Mouse (Mus musculus) liver, embryonic 13.5 days (tissue): ENCODE measurements at regions not wholly inside any gene's neighbourhood (a gene's known extent, or its start where the extent isn't known, plus 50 kb on each side); places are given as distances from the start of the nearest gene placed in this dataset.
A peak's percentile ranks its signal among the peaks of the same experiment; 100 is the strongest.
"Not testable (repeated sequence)": the region's sequence is repeated elsewhere in the genome, so short reads cannot be mapped to it uniquely, and the experiment has no call there.

Experiments
- ATAC-seq: fragments of 200-750 bp; cut with Nextera tagmentation; 2 replicates; pipeline ENCODE4 v1.8.0; 2017; ENCODE audit warnings: low read depth, mild to moderate bottlenecking, moderate number of reproducible peaks, moderate library complexity
- DNase-seq: peaks from one replicate; pipeline ENCODE4 v3.0.0; 2022
- H3K27ac ChIP-seq: fragments of 300-500 bp; sonication (generic); 2 replicates; pipeline ENCODE4 v1.5.1; 2015; ENCODE audit warnings: moderate library complexity, mild to moderate bottlenecking, inconsistent platforms
- H3K27me3 ChIP-seq: fragments of 300-500 bp; sonication (generic); 2 replicates; pipeline ENCODE4 v1.6.1; 2015; ENCODE audit warnings: mild to moderate bottlenecking, inconsistent platforms
- H3K36me3 ChIP-seq: fragments of 300-500 bp; sonication (generic); 2 replicates; pipeline ENCODE4 v1.6.1; 2015; ENCODE audit warnings: mild to moderate bottlenecking, inconsistent platforms
- H3K4me1 ChIP-seq: fragments of 300-500 bp; sonication (generic); replicated peaks from 2 replicates; pipeline ENCODE4 v1.6.1; 2015; ENCODE audit warnings: inconsistent platforms
- H3K4me2 ChIP-seq: fragments of 300-500 bp; sonication (generic); 2 replicates; pipeline ENCODE4 v1.6.1; 2015; ENCODE audit warnings: inconsistent platforms, mild to moderate bottlenecking, moderate library complexity
- H3K4me3 ChIP-seq: fragments of 300-500 bp; sonication (generic); replicated peaks from 2 replicates; pipeline ENCODE4 v1.5.1; 2015; ENCODE audit warnings: mild to moderate bottlenecking, inconsistent platforms
- H3K9ac ChIP-seq: fragments of 300-500 bp; sonication (generic); 2 replicates; pipeline ENCODE4 v1.6.1; 2015; ENCODE audit warnings: mild to moderate bottlenecking, inconsistent platforms
- H3K9me3 ChIP-seq: fragments of 300-500 bp; sonication (generic); replicated peaks from 2 replicates; pipeline ENCODE4 v1.6.1; 2016; ENCODE audit warnings: inconsistent platforms
- WGBS: fragments of 180-500 bp; shearing (Covaris S2); methylation state at CpG from one replicate; pipeline ENCODE4 v1.1.7; 2015; ENCODE audit not compliant: insufficient replicate concordance; 5-methylcytosine and 5-hydroxymethylcytosine counted together

DNA sequence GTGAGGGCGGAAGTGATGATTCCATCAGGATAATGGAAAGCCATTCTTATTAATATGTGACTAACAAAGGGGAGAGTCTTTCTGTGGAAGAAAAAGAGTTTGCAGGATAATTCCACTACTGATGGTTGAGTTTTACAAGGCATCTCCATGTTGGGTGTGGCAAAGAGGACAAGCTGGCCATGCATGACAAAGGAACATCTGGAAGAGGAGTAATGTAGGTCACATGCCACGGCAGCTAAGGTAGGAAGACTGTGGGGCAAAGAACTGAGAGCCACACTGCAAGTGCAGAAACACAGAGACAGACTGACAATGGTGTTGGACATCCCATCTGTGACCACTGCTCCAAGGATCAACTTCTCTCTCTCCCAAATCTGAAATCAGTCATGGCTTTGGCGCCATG is 196.4 kb upstream of the Gdi2 start:
- Histone ChIP-seq H3K4me3 (no peak overlapping the region), H3K4me2 (no peak overlapping the region), H3K9ac (no peak overlapping the region), H3K27me3 (no peaks in the 10 kb centered on the region), H3K4me1 (no peaks in the 10 kb centered on the region), H3K36me3 (no peaks in the 10 kb centered on the region), H3K27ac (no peak overlapping the region), H3K9me3 (peaks cover 7% of the 10 kb centered on the region; the same call in 1 of the 2 replicates)
- DNase-seq: no peak
- no peak for ATAC-seq
- 56% methylated on average over 3 of the region's 3 CpGs for WGBS

DNA sequence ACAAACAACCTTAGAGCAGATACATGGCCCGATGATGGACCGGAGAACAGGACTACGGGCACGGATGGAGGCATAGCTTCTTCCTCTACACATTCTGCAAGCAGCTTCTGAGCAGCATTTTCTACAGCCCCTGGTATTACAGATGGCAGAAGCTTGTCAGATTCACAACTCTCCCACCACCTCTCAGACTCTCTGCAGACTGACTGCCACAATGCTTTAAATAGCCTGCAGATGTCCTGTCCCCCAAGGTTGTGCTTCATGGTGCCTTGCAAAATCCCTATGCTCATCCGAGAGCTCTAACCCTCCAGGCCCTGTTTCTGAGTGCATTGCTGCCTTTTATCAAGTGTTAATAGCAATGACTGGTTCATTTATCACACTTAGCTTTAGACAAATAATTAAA is 194.3 kb upstream of the Gdi2 start:
- Histone ChIP-seq H3K4me1 (no peaks in the 10 kb centered on the region), H3K4me3 (no peak overlapping the region), H3K4me2 (no peak overlapping the region), H3K9ac (no peak overlapping the region), H3K27me3 (no peaks in the 10 kb centered on the region), H3K27ac (no peak overlapping the region), H3K9me3 (no peaks in the 10 kb centered on the region; the same call in 1 of the 2 replicates), H3K36me3 (no peaks in the 10 kb centered on the region)
- DNase-seq (no peak), ATAC-seq (no peak)
- WGBS: 56% methylated on average over 5 of the region's 5 CpGs

DNA sequence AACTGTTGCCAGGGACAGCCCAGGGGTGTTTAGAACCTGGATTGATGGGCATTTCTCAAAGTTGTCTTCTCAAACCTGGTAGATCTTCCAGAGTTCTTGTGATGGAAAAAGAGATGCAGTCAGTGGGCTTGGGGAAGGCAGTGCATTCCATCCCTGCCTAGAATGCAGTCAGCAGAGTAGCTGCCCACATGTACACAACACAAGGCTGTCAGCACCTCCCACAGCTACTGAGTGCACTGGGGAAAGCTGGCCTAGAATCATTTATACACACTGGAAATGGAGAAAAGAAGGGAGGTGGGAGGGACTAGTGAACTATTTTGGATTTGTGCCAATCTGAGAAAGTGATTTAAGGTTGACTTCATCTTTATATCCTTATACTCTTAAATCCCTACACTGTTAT is 183.0 kb upstream of the Gdi2 start:
- H3K9me3 ChIP-seq, H3K9ac ChIP-seq, H3K36me3 ChIP-seq, H3K4me2 ChIP-seq, ATAC-seq, DNase-seq, H3K4me1 ChIP-seq, H3K4me3 ChIP-seq, H3K27ac ChIP-seq: not testable (repeated sequence)
- peaks cover 25% of the 10 kb centered on the region for H3K27me3 ChIP-seq

DNA sequence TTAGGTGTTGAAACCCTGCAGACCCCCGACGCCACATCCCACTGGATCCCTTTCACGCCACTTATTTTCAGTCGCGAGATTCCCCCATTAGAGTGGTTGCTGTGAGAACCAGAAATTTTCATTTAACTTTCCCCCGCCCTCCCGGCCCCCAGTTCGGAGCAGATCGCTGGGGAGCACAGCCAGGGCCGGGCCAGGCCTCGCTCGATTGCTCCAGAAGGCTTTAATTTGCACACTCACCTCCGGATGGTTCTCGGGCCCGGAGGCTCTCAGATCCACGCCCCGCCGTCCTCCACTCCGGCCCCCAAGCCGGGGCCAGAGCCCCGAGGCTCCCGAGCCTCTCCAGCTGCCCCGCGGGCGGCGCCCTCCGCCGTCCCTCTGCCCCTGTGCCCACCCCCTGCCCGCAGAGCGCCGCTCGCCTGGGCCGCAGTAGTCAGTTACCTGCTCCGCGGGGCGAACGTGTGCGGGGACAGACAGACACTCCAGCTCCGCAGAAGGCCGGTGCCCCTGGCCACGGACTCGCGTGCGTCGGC is 179.7 kb upstream of the Gdi2 start:
- Histone ChIP-seq H3K36me3 (no peaks in the 10 kb centered on the region), H3K4me1 (no peaks in the 10 kb centered on the region), H3K27ac (no peak overlapping the region), H3K27me3 (peaks cover 41% of the 10 kb centered on the region), H3K9me3 (no peaks in the 10 kb centered on the region), H3K4me2 (peak overlapping the region; percentile 67), H3K4me3 (peak overlapping the region; percentile 51), H3K9ac (no peak overlapping the region)
- ATAC-seq (no peak), DNase-seq (no peak)
- 4% methylated on average over 45 of the region's 45 CpGs for WGBS

DNA sequence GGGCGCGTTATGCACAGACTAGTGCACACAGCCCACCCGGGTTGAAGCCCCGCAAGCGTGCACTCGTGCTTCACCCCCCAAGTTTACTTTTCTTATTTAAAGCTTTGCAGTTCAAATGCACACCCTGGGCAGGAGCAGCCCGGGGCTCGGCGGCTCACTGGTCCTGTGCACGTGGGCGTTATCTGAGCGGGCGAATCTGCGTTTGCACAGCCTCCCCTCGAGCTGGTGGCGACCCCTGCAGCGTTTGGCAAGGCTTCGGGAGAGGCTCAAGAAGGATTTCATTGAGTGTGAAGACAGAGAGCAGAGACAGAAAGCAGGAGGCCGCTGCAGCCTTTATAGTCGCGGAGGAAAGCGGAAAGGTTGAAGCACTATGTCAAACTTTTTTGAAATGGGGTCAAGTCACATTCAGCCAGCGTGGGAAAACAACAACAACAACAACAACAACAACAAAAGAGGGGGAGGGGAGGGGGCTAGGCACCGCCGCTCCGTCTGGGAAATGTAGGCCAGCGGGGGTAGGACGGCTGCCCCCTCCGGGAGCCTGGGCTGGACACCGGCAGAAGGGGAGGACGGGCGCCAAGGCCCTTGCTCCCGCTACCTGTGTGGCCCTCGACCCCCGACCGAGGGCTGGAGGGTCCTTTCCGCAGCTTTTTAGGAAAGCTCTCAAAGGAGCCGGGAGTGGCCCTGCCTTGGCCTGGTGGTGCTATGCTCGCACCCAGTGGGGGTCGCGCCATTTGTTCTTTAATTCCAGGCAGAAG is 178.7 kb upstream of the Gdi2 start:
- peaks cover 41% of the 10 kb centered on the region for H3K27me3 ChIP-seq
- H3K27ac ChIP-seq: no peak overlapping the region
- no peak overlapping the region for H3K9ac ChIP-seq
- no peaks in the 10 kb centered on the region for H3K36me3 ChIP-seq
- H3K4me1 ChIP-seq: no peaks in the 10 kb centered on the region
- DNase-seq: no peak
- H3K4me2 ChIP-seq: peak overlapping the region; percentile 67
- H3K9me3 ChIP-seq: no peaks in the 10 kb centered on the region
- whole genome bisulfite sequencing: 1% methylated on average over 41 of the region's 41 CpGs
- peak overlapping the region; percentile 51 for H3K4me3 ChIP-seq
- ATAC-seq: no peak

DNA sequence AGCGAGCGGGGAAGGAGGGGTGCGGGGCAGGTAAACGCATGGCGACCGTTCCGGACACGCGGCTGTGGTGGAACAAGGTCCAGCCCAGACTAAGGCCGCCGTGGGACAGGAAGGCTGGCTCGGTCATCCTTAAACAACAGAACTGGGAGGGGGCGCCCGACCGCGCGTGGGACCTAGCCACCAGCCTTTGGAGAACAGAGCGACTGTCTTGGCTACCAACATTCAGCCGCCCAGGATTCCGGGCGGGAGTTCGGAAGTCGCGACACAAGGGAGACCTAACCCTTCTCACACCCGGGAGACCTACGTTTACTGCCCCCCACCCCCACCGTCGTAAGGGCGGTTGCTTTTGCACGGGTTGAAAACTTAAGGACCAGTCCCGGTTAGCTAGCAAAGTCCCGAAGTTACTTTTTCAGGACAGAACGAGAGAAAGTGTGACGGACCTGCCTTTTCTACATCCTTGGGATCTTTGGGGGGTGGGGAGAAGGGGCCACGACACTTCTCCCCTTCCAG is 178.1 kb upstream of the Gdi2 start:
- H3K9ac ChIP-seq, H3K27ac ChIP-seq, H3K4me1 ChIP-seq, ATAC-seq, DNase-seq, H3K36me3 ChIP-seq, H3K9me3 ChIP-seq: not testable (repeated sequence)
- WGBS: 2% methylated on average over 35 of the region's 35 CpGs
- Histone ChIP-seq H3K4me3 (peak overlapping the region; percentile 51), H3K4me2 (peak overlapping the region; percentile 67), H3K27me3 (peaks cover 41% of the 10 kb centered on the region)

DNA sequence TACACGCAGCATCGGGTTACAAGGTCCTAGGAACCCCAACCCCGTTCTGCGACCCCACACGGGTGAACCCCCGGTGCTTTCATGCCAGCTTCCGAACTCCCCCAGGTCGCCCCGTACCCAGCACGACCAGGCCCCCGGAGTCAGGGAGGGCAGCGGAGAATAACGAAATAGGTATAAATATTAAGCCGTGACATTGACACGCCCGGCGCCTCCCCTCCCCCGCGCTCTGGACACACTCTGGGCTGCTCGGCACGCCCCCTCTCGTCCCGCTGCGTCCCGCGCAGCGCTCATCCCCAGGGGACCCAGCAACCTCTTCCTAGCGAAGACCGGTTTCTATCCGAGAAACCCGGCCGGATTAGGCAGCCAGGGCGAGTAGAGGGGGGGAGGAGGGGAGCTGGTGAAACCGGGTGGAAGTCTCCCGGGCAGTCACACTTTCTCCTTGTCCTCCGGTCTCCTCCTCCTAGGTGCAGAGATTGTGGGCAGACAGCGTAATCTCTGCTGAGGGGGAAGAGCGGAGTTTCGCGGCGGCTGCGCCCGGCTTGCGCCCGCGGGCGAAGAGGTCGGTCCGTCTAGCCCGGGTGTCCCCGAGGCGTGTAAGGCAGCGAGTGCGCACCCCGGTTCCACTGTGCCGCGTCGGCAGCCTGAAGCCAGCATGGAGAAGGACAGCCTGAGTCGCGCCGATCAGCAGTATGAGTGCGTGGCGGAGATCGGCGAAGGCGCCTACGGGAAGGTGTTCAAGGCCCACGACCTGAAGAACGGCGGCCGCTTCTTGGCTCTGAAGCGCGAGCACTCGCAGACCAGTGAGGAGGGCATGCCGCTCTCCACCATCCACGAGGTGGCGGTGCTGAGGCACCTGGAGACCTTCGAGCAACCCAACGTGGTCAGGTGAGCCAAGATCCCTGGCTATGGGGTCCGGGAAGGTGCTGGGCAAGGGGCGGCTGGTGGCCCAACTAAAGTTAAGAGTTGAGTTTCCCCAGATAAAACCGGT is 177.1 kb upstream of the Gdi2 start:
- no peak for DNase-seq

DNA sequence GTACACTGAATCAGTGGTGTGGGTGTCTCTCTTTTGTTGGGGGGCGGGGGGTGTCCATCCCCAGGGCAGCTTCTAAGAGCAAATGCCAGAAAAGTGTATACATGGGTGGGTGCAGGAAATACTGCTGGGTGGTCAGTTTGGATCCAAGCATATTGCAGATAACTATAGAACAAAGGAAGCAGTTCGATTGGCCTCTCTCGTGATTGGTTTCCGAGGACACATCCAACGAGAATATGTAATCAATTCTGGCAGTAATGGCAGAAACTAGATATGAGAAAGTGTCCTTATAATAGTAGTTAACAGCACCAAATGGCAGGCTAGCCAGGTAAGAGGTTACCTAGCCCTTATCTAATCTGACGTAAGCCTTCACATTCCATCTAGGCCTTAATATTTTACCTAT is 165.2 kb upstream of the Gdi2 start:
- no peak overlapping the region for H3K27ac ChIP-seq
- DNase-seq: no peak
- H3K36me3 ChIP-seq: no peaks in the 10 kb centered on the region
- ATAC-seq: no peak
- H3K4me3 ChIP-seq: no peak overlapping the region
- no peaks in the 10 kb centered on the region for H3K27me3 ChIP-seq
- H3K9me3 ChIP-seq: no peaks in the 10 kb centered on the region
- H3K4me1 ChIP-seq: no peaks in the 10 kb centered on the region
- H3K4me2 ChIP-seq: no peak overlapping the region
- 58% methylated on average over 6 of the region's 6 CpGs for WGBS
- H3K9ac ChIP-seq: no peak overlapping the region

More for the DNA sequence above, 177.1 kb upstream of the Gdi2 start:
- Histone ChIP-seq H3K4me1 (no peaks in the 10 kb centered on the region), H3K4me2 (peak overlapping the region; percentile 67), H3K9ac (no peak overlapping the region), H3K9me3 (no peaks in the 10 kb centered on the region), H3K4me3 (peak overlapping the region; percentile 51), H3K36me3 (no peaks in the 10 kb centered on the region), H3K27me3 (peaks cover 41% of the 10 kb centered on the region), H3K27ac (no peak overlapping the region)
- 2% methylated on average over 82 of the region's 82 CpGs for WGBS
- 0 out of 2 replicates have a peak, but pooled peaks have one; percentile 36 for ATAC-seq

DNA sequence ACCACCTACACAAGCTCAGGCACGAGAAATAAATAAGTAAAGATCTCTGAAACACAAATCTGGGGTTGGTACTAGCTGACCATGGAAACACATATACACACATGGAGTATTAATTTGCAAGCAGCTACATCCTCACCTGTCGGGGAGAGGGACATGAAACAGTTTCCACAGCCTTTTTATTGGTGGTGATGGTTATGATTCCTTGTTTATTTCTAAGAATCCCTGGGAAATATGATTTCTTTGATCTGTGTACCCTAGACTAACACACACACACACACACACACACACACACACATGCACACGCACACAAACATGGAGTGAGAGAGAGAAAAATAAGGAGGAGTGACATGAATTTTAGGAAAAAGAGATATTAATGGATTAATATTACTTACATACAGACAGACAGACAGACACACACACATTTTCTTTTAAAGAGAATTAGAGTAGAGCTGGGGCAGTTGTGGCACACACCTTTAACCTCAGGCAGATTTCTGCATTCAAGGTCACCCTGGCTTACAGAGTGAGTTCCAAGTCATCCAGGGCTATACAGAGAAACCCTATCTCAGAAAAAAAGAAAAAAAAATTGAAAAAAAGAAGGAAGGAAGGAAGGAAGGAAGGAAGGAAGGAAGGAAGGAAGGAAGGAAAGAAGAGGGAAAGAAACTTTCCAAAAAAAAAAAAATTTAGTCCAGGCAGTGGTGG is 164.2 kb upstream of the Gdi2 start:
- not testable (repeated sequence) for H3K4me3 ChIP-seq, ATAC-seq, DNase-seq, H3K9ac ChIP-seq, H3K36me3 ChIP-seq, H3K27ac ChIP-seq, H3K9me3 ChIP-seq, H3K4me2 ChIP-seq, H3K4me1 ChIP-seq, H3K27me3 ChIP-seq
- WGBS: 22% methylated on average over 3 of the region's 3 CpGs

DNA sequence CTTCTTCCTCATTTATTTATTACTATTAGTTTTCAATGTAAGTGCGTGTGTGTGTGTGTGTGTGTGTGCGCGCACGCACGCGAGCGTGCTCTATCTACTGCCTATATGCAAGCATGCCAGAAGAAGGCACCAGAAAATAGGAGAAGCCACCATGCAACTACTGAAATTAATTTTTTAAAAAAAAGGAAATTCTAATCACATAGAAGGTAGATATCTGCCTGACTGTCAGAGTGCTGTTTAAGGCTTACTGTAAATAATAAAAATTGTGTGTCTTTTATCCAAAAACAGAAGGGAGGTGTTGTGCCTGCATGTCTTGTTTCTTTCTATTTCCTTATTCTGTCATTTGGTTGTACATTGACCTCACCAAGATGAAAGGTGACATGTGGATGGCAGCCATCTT is 163.1 kb upstream of the Gdi2 start:
- DNase-seq (no peak), ATAC-seq (no peak)
- Histone ChIP-seq H3K27ac (no peak overlapping the region), H3K4me2 (no peak overlapping the region), H3K9me3 (no peaks in the 10 kb centered on the region), H3K27me3 (no peaks in the 10 kb centered on the region), H3K36me3 (no peaks in the 10 kb centered on the region), H3K4me3 (no peak overlapping the region), H3K9ac (no peak overlapping the region), H3K4me1 (no peaks in the 10 kb centered on the region)
- WGBS: 89% methylated on average over 7 of the region's 7 CpGs

DNA sequence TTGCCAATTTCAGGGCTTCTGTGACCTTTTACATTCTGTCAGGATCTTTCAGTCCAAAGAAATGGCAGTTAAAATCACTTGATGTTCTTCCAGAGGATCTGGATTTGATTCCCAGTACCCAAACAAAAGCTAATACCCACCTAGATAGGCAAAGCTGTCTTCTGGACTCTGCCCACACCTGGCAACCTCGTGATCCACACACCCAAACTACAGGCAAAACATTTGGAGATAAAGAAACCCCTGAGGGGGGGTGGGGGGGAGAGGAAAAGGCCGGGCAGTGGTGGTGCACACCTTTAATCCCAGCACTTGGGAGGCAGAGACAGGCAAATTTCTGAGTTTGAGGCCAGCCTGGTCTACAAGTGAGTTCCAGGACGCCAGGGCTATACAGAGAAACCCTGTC is 160.1 kb upstream of the Gdi2 start:
- not testable (repeated sequence) for H3K27me3 ChIP-seq, H3K36me3 ChIP-seq, H3K9ac ChIP-seq, H3K4me2 ChIP-seq, H3K4me1 ChIP-seq, DNase-seq, H3K9me3 ChIP-seq, ATAC-seq, H3K27ac ChIP-seq, H3K4me3 ChIP-seq
- 37% methylated on average over 3 of the region's 3 CpGs for WGBS
